11 mouse cellular contexts compared by ENCODE assay signal in genomic region chr12:112745716-112746115, GRCm38 (mm10). TPM values are rescaled to one million over a fixed set of nuclear protein-coding genes. Genes with fewer than 3 reads are reported as not detected.
DNase-seq lines count a peak whose midpoint lies in the region.
"Had no signal": no experiment of that assay in that cellular context is flagged by ENCODE, and none has a peak within 500 bp of the region (broad histone marks: within the 10 kb centered on the region; RNA-seq: fewer than 3 reads in every experiment).

No protein-coding gene starts in this region.

- peak; percentile 44 for DNase-seq in cerebellum, adult 9-10 months
- no peak for DNase-seq in cerebellum, adult 8-10 months
- peak; percentile 6 for DNase-seq in gastrocnemius, postnatal 14 days
- no peak for DNase-seq in gastrocnemius, adult 18-20 months (ENCODE audit: low spot score)
- DNase-seq in left cerebral cortex, postnatal 4 days: peak; percentile 18
- no peak for DNase-seq in left cerebral cortex, adult 11 months (ENCODE audit: low spot score)
- DNase-seq in cerebellum, postnatal 14 days: peak; percentile 26 to 35
- DNase-seq: adrenal gland, adult 8-10 months; heart, postnatal 14 days; kidney, adult 11 months had no signal

- intact Hi-C loops in gastrocnemius, postnatal 14 days (cut with DNase I; ENCODE audit: low total_unique reads): loop anchor here (2.0 kb wide), 1 partner anchor 97 kb away; no protein-coding TSS in a partner anchor
- intact Hi-C loops in left cerebral cortex, postnatal 4 days (cut with DNase I): no loop called here

RNA-seq across cellular contexts. Expression of gene Pld4, which starts 14.7 kb away (rescaled TPM):
- 1 to 10 TPM; 3.2 to 4.1 TPM for total RNA-seq in gastrocnemius, postnatal 14 days (2021)
- 1 to 10 TPM; 1.3 to 3.4 TPM for total RNA-seq in gastrocnemius, adult 18-20 months (2021)
- 1 to 10 TPM; 6.2 to 6.6 TPM for total RNA-seq in left cerebral cortex, postnatal 4 days (2021)

RNA-seq across cellular contexts. Expression of gene Cep170b, which starts 25.5 kb away (rescaled TPM):
- 10 to 100 TPM; 10.9 to 14.4 TPM for total RNA-seq in gastrocnemius, postnatal 14 days (2021)
- 10 to 100 TPM in 1 of 2 experiments, 1 to 10 TPM in 1; 9.0 to 12.8 TPM for total RNA-seq in gastrocnemius, adult 18-20 months (2021)
- total RNA-seq in left cerebral cortex, postnatal 4 days (2021): 100 to 1,000 TPM; 183 to 185 TPM

RNA-seq across cellular contexts. Expression of gene Ahnak2, which starts 56.7 kb away (rescaled TPM):
- total RNA-seq in gastrocnemius, postnatal 14 days (2021): 10 to 100 TPM in 1 of 2 experiments, 1 to 10 TPM in 1; 7.8 to 11.3 TPM
- 1 to 10 TPM; 7.2 to 7.8 TPM for total RNA-seq in gastrocnemius, adult 18-20 months (2021)
- 10 to 100 TPM; 28.1 to 28.2 TPM for total RNA-seq in left cerebral cortex, postnatal 4 days (2021)
- total RNA-seq: megakaryocyte progenitor cell, adult 5-6 weeks had no signal

Comparison
In these comparisons a context has a peak if more than half of its experiments do, and no peak if none do; other contexts are left out.
1. DNase-seq: peak in cerebellum, adult 9-10 months (single experiment), gastrocnemius, postnatal 14 days (single experiment), left cerebral cortex, postnatal 4 days (single experiment) and cerebellum, postnatal 14 days (2 of 2); none in cerebellum, adult 8-10 months (single experiment), gastrocnemius, adult 18-20 months (single experiment) and left cerebral cortex, adult 11 months (single experiment).
2. RNA of gene Cep170b, which starts 25.5 kb away (total RNA-seq): 183 to 185 TPM in left cerebral cortex, postnatal 4 days; 10.9 to 14.4 TPM in gastrocnemius, postnatal 14 days and 9.0 to 12.8 TPM in gastrocnemius, adult 18-20 months; every median in the first group is over 10 times any median in the second.